Mouse (Mus musculus) hindbrain, embryonic 10.5 days (tissue): ENCODE results near the gene Akap8l. TPM values are rescaled to one million over a fixed set of nuclear protein-coding genes. Genes with fewer than 3 reads are reported as not detected.

ENCODE experiments used
- polyA plus RNA-seq: library from polyadenylated mRNA; unstranded; fragments of >200 nt; fragmentation: Nextera tagmentation; extraction: Ambion mirVana; gene quantifications from 2 replicates; pipeline ENCODE4 v1.2.1, GENCODE M21; 2016

Gene Akap8l
- polyA plus RNA-seq, 1 experiment from 2014 or later, result 112 TPM

Other genes starting within 250 kb of the Akap8l start
- gene Notch3, start 183.8 kb downstream of the Akap8l start, polyA plus RNA-seq, result 22.9 and 26.0 TPM in 2 replicates
- gene Ephx3, start 161.1 kb downstream of the Akap8l start, polyA plus RNA-seq, result 0.21 and 0.24 TPM in 2 replicates
- 113 and 134 TPM in 2 replicates for gene Brd4, start 65.9 kb downstream of the Akap8l start, polyA plus RNA-seq
- 114 and 133 TPM in 2 replicates for gene Akap8, start 29.4 kb downstream of the Akap8l start, polyA plus RNA-seq
- gene Wiz, start 38.8 kb upstream of the Akap8l start, polyA plus RNA-seq, result 25.1 and 34.7 TPM in 2 replicates
- gene Rasal3, start 53.0 kb upstream of the Akap8l start, polyA plus RNA-seq, result 0.75 and 1.0 TPM in 2 replicates
- gene Pglyrp2, start 73.6 kb upstream of the Akap8l start, polyA plus RNA-seq, result not detected in 2 replicates
- gene Cyp4f39, start 102.1 kb upstream of the Akap8l start, polyA plus RNA-seq, result 0.52 and 0.54 TPM in 2 replicates
- gene Cyp4f17, start 155.4 kb upstream of the Akap8l start, polyA plus RNA-seq, result 8.0 and 8.9 TPM in 2 replicates
- gene Cyp4f16, start 186.0 kb upstream of the Akap8l start, polyA plus RNA-seq, result 12.9 and 14.4 TPM in 2 replicates